Mouse (Mus musculus) left cerebral cortex, postnatal 4 days (tissue): Measurements from ENCODE around the gene Sds. TPM values are rescaled to one million over a fixed set of nuclear protein-coding genes. Genes with fewer than 3 reads are reported as not detected.

ENCODE experiments used
- DNase-seq: peaks from one replicate; pipeline ENCODE4 v3.0.0-alpha.2; 2022
- intact Hi-C: fragments of 180-260 bp; cut with DNase I; formaldehyde crosslinking; loops from one replicate; pipeline ENCODE4 v1.15.1; 2025
- total RNA-seq, 2 experiments: library from RNA; stranded (reverse); gene quantifications; 2 replicates each; pipeline ENCODE4 v1.2.3; 2021

Gene Sds
- total RNA-seq, 2 experiments from 2014 or later = not detected

DNA sequence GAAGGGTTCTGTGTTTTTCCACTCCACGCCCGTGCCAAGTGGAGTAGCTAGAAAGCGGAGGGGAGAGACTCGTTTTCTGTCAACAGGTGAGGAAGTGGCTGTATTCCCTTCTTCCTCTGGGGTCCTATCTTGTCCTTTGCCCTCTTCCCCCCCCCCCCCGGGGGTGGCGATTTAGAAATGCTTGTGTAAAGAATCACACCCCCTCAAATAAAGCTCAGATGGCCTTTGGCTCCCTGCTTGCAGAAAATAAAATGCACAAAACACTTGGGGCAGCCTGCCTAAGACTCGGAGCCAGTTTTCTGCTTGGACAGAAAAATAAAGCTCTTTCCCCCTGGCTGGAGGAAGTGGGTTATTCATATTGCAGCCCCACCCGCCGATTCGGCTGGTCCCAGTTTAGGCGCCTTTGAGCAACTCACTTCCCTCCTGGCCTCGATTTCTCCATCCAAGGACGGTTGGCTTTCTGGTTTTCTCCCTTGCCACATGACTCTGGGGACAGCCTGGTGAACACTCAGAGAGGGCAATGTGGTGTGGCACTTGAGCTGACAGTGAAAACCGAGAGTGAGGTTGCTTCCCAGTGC is 35.4 kb downstream of the Sds start:
- intact Hi-C loops = loop anchor here (5.0 kb wide), 1 partner anchor 91 kb away; no protein-coding TSS in a partner anchor
- no peak for DNase-seq

DNA sequence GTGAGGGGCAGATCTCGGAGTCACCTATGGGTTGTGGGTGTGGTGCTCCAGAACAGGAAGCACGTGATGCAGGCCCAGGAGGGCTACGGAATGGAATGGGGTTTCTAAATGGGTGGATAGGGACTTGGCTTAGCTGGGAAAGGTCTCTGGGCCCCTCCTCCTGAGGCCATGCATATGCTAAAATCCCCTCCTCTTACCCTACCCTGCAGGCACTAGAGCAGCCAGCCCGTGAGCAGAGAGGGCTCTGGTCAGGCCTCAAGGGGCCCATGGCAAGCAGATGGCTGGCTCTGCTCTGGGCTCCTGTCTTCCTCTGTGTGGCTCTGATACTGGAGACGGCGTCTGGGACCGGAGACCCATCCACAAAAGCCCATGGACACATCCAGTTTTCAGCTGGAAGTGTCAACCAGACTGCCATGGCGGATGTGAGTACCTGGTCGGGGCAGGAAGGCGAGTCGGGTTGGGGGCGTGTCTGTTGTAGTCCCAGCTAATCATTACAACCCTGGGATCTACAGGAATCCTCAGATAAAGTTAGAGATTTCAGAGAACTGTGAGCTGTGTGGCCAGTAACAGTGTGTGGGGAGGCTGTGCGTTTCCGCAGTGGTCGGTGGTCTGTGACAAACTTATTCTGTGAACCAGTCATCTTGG is 36.7 kb downstream of the Sds start:
- intact Hi-C loops = loop anchor here (5.0 kb wide), 1 partner anchor 89 kb away; no protein-coding TSS in a partner anchor

DNA sequence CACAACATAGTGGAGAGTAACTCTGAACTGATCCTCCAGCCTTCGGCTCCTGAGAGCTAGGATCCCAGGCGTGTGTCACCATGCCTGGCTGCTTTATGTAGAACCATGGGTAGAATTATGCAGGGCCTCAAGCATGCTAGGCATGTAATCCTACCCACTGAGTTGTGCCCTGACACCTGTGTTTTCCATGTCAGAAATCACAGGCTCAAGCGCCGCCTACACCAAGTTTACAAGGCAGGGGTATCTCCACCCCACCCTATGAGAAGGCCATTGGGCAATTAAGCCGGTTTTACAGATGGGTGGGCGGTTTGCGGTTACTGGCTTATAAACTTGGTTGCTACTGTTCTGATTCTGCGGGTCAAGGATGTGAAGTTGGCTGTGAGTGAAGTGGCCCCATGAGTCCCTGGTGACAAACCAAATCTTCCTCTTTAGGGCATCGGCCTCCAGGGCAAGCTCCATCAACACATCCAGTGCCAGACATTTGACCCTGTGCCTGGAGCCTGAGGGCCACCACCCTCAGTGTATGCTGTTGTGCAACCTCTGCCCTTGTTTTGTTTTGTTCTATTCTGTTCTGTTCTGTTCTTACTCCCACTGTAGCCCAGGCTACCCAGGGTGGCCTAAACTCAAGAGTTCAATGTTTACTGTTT is 37.8 kb downstream of the Sds start:
- intact Hi-C loops = loop anchor here (5.0 kb wide), 1 partner anchor 88 kb away; no protein-coding TSS in a partner anchor

More for the DNA sequence above, 36.7 kb downstream of the Sds start:
- DNase-seq = no peak

DNA sequence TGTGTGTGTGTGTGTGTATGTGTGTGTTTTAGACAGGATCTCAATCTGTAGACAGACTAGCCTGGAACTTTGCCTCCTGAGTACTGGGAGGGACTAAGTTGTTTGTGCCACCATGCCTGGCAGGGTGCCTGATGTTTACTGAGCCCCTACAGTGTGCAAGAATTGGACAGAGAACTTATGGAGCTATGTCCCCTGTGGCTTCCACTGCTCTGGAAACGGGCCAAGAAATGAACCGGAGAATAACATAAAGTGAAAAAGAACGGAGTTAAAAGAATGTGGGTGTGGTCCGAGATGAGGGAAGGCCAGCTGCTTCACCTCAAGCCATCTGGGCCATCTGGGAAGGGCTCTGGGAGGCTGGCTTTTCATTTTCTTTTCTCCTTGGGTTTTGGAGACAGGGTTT is 38.4 kb downstream of the Sds start:
- DNase-seq = peak; percentile 59
- intact Hi-C loops = loop anchor here (5.0 kb wide), 1 partner anchor 88 kb away; no protein-coding TSS in a partner anchor

More for the DNA sequence above, 37.8 kb downstream of the Sds start:
- DNase-seq = no peak

DNA sequence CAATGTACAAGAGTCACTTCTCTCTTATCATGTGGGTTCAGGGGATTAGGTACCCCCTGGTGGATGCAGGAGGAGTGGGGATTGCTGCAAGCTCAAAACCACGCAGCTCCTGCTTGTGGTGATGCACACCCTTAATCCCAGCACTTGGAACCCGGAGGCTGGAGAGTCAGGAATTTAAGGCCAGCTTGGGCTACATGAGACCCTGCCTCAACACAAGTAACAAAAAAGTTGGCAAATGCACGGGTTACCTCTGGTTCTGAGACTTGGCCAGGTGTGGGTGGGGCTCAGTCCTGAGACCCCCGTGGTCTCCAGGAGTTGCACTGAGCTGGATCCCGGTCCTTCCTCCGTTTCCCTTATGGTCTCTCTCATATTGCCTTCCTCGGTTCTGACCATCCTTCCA is 39.1 kb downstream of the Sds start:
- DNase-seq = no peak
- intact Hi-C loops = no loop called here

DNA sequence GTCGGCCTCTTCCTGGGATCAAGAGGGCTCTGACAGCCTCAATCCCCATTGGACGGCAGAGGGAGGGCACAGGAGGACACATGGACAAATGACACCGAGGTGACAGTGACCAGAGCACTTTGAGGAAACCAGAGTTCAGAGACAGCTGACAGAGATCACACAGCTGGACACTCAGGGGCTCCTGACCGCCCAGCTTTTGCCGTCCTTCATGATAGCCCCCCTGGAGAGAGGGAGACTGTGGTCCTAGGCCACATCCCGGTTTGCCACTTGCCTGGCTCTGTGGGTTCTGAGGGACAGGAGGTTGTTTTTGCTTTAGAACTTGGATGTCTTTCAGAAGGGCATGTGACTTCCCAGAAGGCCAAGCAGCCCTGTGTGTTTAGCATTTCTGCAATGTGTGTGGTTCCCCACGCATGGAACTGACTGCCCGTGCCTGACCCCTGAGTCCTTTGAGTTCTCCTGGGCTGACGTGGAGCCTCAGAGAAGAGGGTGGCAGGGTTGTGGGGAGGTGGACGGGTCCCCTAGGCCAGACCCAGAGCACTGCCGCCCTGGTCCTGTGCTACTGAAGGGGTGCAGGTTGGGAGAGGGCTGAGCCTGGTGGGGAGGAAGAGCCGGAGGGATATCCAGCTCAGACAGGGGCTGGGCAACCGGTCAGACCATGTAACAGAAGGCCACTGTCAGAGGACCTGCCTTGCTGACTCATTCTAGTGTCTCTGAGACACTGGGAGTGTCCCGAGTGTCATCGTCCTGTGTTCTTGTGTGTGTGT is 40.1 kb downstream of the Sds start:
- DNase-seq = no peak
- intact Hi-C loops = no loop called here

DNA sequence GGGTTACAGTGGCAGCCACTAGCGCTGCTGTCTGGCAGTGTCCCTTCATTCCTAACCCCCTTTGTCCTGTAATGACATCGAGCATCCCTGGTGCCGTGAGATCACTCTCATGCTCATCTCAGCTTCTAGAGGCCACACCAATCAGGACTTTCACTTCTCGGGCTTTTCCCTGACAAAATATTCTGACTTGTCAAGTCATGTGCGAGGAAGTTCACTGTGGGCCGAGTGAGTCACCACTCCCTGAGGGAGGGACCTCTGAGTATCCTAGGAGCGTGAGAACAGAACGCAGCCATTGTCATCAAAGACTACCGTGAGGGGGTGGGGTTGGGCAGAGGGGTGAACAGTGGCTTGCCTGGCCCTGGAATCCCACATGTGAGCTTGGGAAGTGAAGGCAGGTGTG is 41.2 kb downstream of the Sds start:
- intact Hi-C loops = no loop called here

DNA sequence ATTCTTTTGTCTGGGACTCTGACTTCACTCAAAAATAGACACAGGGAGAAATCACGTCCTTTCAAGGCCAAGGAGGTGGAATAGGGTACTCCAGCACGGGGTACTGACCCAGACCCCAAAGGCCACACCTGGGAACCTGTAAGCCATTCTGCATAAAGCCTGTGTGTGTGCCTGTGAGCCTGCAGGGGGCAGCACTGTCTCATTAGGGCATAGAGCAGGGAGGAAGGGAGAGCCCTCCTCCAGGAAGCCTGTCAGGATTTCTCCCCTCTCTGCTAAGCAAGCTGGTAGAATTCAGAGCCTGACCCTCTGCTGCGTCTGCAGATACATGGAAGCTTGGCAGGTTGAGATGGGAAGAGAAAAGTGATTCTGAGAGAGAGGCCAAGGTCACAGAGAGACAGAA is 46.3 kb downstream of the Sds start:
- DNase-seq = no peak
- intact Hi-C loops = no loop called here

More for the DNA sequence above, 41.2 kb downstream of the Sds start:
- no peak for DNase-seq

DNA sequence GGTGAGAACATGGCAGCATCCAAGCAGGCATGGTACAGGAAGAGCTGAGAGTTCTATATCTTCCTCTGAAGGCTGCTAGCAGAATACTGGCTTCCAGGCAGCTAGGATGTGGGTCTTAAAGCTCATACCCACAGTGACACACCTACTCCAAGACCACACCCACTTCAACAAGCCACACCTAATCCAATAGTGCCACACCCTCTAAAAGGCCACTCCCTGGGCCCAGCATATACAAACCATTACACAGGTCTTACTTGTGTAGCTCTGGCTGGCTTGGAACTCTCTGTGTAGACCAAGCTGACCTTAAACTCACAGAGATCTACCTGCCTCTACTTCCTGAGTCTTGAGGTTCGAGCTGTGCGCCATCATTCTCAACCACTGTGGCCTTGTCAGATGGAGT is 48.4 kb downstream of the Sds start:
- no peak for DNase-seq
- intact Hi-C loops = no loop called here

DNA sequence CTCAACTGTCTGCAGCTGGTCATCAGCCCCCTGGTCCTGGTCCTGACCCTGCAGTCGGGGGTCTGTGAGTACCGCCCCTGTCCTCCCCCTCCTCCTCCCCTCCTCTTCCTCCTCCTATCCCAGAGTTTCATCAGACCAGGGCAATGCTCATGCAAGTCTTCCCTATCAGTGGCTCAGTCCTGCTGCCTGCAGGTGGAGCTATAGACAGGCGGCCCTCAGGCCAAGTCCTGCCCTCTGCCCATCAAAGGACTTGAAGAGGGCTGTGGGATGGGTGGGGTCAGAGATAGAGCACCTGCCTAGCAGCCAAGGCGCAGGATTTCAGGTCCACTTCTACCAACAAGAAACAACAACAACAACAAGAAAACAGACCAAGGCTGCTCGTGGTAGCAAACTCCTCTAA is 49.4 kb downstream of the Sds start:
- intact Hi-C loops = no loop called here
- no peak for DNase-seq

DNA sequence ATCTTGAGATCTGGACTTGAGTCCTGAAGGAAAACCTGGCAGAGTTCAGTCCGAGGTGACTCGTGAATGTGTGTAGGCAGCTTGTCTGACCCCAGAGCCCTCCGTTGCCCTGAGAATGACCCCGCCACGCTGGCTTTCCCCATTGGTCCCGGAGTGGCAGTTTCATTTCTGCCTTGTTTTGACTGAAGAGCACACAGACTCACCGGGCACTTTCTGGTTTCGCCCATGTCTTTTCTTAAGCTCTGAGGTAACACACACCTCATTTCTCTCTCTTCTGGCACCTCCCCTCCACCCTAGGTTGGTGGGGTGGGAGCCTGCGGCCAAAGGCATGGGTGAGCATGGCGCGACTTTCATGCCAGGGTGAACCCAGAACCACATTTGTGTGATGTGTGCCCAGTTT is 50.0 kb downstream of the Sds start:
- intact Hi-C loops = no loop called here
- DNase-seq = no peak

DNA sequence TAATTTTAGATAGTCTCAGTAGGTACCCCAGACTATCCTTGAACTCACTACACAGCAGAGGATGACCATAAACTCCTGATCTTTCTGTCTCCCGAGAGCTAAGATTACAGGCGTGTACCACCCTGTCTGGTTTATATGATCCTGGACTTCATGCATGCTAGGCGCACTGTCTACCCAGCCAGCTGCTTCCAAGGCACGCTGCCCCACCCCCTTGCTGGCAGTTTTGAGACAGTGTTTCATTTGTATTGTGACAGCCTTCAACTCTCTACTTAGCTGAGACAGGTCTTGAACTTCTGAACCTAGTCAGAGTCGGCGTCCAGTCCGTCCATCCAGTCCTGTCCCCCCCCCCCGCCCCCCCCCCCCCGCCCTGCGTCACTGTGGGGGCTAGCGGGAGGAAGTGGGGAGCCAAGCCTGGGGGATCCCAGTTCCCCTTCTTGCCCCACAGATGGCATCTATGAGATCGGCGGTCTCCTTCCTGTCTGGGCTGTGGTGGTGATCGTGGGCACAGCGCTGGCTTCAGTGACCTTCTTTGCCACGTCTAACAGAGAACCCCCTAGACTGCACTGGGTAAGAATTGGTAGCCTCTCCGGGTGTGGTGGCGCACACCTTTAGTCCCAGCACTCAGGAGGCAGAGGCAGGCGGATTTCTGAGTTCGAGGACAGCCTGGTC is 51.1 kb downstream of the Sds start:
- intact Hi-C loops = no loop called here
- no peak for DNase-seq

DNA sequence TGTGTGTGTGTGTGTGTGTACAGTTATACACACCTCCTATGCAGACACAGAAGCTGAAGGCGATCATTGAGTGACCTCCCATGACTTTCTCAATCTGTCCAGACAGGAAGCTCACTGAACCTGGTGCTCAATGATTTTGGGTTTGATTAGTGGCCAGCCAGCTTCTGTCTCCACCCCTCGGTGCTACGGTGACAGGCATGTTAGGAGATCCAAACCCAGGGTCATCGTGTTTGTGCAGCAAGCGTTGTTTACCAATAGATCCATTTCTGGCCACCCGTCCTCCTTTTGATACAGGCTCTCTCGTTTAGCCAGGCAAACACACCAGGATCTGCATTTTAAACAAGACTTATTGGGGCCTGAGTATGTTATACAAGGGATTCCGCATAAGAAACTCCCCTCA is 55.3 kb downstream of the Sds start:
- DNase-seq = no peak
- intact Hi-C loops = no loop called here

Other genes with a start within 250 kb of the Sds start
- 1 to 10 TPM in 1 of 2 experiments, under 1 TPM in 1; 0.86 to 1.4 TPM for gene Lhx5, start 44.8 kb upstream of the Sds start, total RNA-seq
- 1 to 10 TPM; 2.4 to 3.7 TPM for gene Sdsl, start 3.7 kb upstream of the Sds start, total RNA-seq
- 10 to 100 TPM; 38.8 to 43.9 TPM for gene Plbd2, start 27.1 kb downstream of the Sds start, total RNA-seq
- gene Slc8b1, start 34.6 kb downstream of the Sds start, total RNA-seq = 1 to 10 TPM; 3.3 to 4.6 TPM
- 10 to 100 TPM; 42.0 to 44.1 TPM for gene Tpcn1, start 112.1 kb downstream of the Sds start, total RNA-seq
- gene Iqcd, start 112.5 kb downstream of the Sds start, total RNA-seq = under 1 TPM; 0.58 to 0.64 TPM
- gene Rita1, start 136.1 kb downstream of the Sds start, total RNA-seq = 10 to 100 TPM; 22.7 to 26.0 TPM
- 10 to 100 TPM; 52.0 to 55.4 TPM for gene Ddx54, start 136.2 kb downstream of the Sds start, total RNA-seq
- gene Cfap73, start 157.7 kb downstream of the Sds start, total RNA-seq = under 1 TPM in 1 of 2 experiments, not detected in 1; 0.40 TPM
- 10 to 100 TPM; 42.2 to 54.6 TPM for gene Rasal1, start 172.3 kb downstream of the Sds start, total RNA-seq
- gene Dtx1, start 235.4 kb downstream of the Sds start, total RNA-seq = 100 to 1,000 TPM; 122 to 124 TPM